Mouse (Mus musculus): ENCODE measurements at regions not wholly inside any gene's neighbourhood (a gene's known extent, or its start where the extent isn't known, plus 50 kb on each side); places are given as distances from the start of the nearest gene placed in this dataset.

GRCm38 (mm10) chr11:20982010-20982409, 109.1 kb upstream of the Peli1 start:
- H3K4me3 ChIP-seq (ENCODE audit: control insufficient read depth in 1 of 2, insufficient read depth in 1 of 2, low read depth in 2 of 2, low read length in 2 of 2): no peak overlapping the region
- DNase-seq (ENCODE audit: low read depth, low spot score): no peak
- H3K9me3 ChIP-seq (replicated peaks; ENCODE audit: insufficient read depth, low read length): no peaks in the 10 kb centered on the region
- no peaks in the 10 kb centered on the region for H3K36me3 ChIP-seq (ENCODE audit: control insufficient read depth in 1 of 2, insufficient read depth in 2 of 2, low read length in 2 of 2)
- H3K9ac ChIP-seq (ENCODE audit: control insufficient read depth, low read depth, low read length, poor library complexity, severe bottlenecking): no peak overlapping the region
- no peaks in the 10 kb centered on the region for H3K4me1 ChIP-seq (ENCODE audit: control insufficient read depth in 1 of 2, insufficient read depth in 2 of 2, low read length in 2 of 2)
- no peaks in the 10 kb centered on the region for H3K79me2 ChIP-seq (ENCODE audit: control insufficient read depth, insufficient read depth, low read length, poor library complexity)
- H3K27me3 ChIP-seq (ENCODE audit: control insufficient read depth in 1 of 2, insufficient read depth in 2 of 2, low read length in 2 of 2): peaks cover 1 to 2% of the 10 kb centered on the region in 2 experiments; a peak in 1 of 4 replicates
- TF ChIP-seq CHD1 (IDR thresholded peaks at IDR 0.05; ENCODE audit: low read depth, low read length) (no peak), POLR2AphosphoS5 (IDR thresholded peaks at IDR 0.05; ENCODE audit: borderline replicate concordance, low read depth, low read length) (no peak), CHD2 (IDR thresholded peaks at IDR 0.05; ENCODE audit: low read length) (no peak), GABPA (IDR thresholded peaks at IDR 0.05; ENCODE audit: low read depth, low read length) (no peak), E2F4 (IDR thresholded peaks at IDR 0.05; ENCODE audit: borderline replicate concordance, low read depth, low read length) (no peak), EP300 (IDR thresholded peaks at IDR 0.05; ENCODE audit: low read depth in 1 of 2, low read length in 2 of 2) (no peak)
- no peak overlapping the region for H3K27ac ChIP-seq (ENCODE audit: control insufficient read depth, low read depth, low read length)

- no peaks in the 10 kb centered on the region for H3K4me1 ChIP-seq (ENCODE audit: control insufficient read depth in 1 of 2, insufficient read depth in 2 of 2, low read length in 2 of 2)
- H3K27me3 ChIP-seq (ENCODE audit: control insufficient read depth in 1 of 2, insufficient read depth in 2 of 2, low read length in 2 of 2): peaks cover 1 to 2% of the 10 kb centered on the region in 2 experiments; a peak in 1 of 4 replicates
- no peak for DNase-seq (ENCODE audit: low read depth, low spot score)
- H3K36me3 ChIP-seq (ENCODE audit: control insufficient read depth in 1 of 2, insufficient read depth in 2 of 2, low read length in 2 of 2): no peaks in the 10 kb centered on the region
- no peak overlapping the region for H3K9ac ChIP-seq (ENCODE audit: control insufficient read depth, low read depth, low read length, poor library complexity, severe bottlenecking)
- TF ChIP-seq ZNF384 (IDR thresholded peaks at IDR 0.05; ENCODE audit: low read depth, low read length): no peak
- no peak for TF ChIP-seq NELFE (IDR thresholded peaks at IDR 0.05; ENCODE audit: low read depth, low read length)
- TF ChIP-seq E2F4 (IDR thresholded peaks at IDR 0.05; ENCODE audit: borderline replicate concordance, low read depth, low read length): no peak
- TF ChIP-seq SMC3 (IDR thresholded peaks at IDR 0.05; ENCODE audit: low read depth, low read length): no peak
- no peak for TF ChIP-seq EP300 (IDR thresholded peaks at IDR 0.05; ENCODE audit: low read depth in 1 of 2, low read length in 2 of 2)
- no peak for TF ChIP-seq KAT2A (conservative IDR thresholded peaks at IDR 0.05; ENCODE audit: low read depth, low read length)
- no peak for TF ChIP-seq CHD2 (IDR thresholded peaks at IDR 0.05; ENCODE audit: low read length)
- TF ChIP-seq MAX (IDR thresholded peaks at IDR 0.05; ENCODE audit: low read length): no peak
- TF ChIP-seq ZKSCAN1 (IDR thresholded peaks at IDR 0.05; ENCODE audit: low read depth, low read length): no peak
- TF ChIP-seq RCOR1 (IDR thresholded peaks at IDR 0.05; ENCODE audit: low read depth, low read length): no peak
- TF ChIP-seq ZMIZ1 (IDR thresholded peaks at IDR 0.05; ENCODE audit: low read depth, low read length): no peak
- no peak for TF ChIP-seq MAZ (IDR thresholded peaks at IDR 0.05; ENCODE audit: low read depth, low read length)
- TF ChIP-seq GABPA (IDR thresholded peaks at IDR 0.05; ENCODE audit: low read depth, low read length): no peak
- no peak for TF ChIP-seq MAFK (IDR thresholded peaks at IDR 0.05; ENCODE audit: borderline replicate concordance, low read depth, low read length)
- no peak for TF ChIP-seq MYC (IDR thresholded peaks at IDR 0.05; ENCODE audit: low read depth, low read length)
- no peak for TF ChIP-seq POLR2AphosphoS5 (IDR thresholded peaks at IDR 0.05; ENCODE audit: borderline replicate concordance, low read depth, low read length)
- no peak for TF ChIP-seq MEF2A (IDR thresholded peaks at IDR 0.05; ENCODE audit: extremely low read depth, insufficient replicate concordance, low read depth, low read length, poor library complexity, severe bottlenecking)
- no peak overlapping the region for H3K27ac ChIP-seq (ENCODE audit: control insufficient read depth, low read depth, low read length)
- no peaks in the 10 kb centered on the region for H3K9me3 ChIP-seq (replicated peaks; ENCODE audit: insufficient read depth, low read length)
- H3K4me3 ChIP-seq (ENCODE audit: control insufficient read depth in 1 of 2, insufficient read depth in 1 of 2, low read depth in 2 of 2, low read length in 2 of 2): no peak overlapping the region
- H3K79me2 ChIP-seq (ENCODE audit: control insufficient read depth, insufficient read depth, low read length, poor library complexity): no peaks in the 10 kb centered on the region
Measured at GRCm38 (mm10) chr11:20982500-20982899, 108.6 kb upstream of the Peli1 start.
